In genomic region chr2:112602487-112602886, GRCm38 (mm10) we compare ENCODE assay signal across 15 mouse cellular contexts.
DNase-seq lines count a peak whose midpoint lies in the region; ATAC-seq lines count a peak whose summit lies in the region.
"Had no signal": no experiment of that assay in that cellular context is flagged by ENCODE, and none has a peak within 500 bp of the region (broad histone marks: within the 10 kb centered on the region; RNA-seq: fewer than 3 reads in every experiment).

No protein-coding gene starts in this region.

- WGBS in heart, embryonic 10.5 days, result 66% methylated on average over 8 of the region's 8 CpGs

- no peak overlapping the region for H3K4me3 ChIP-seq in heart, embryonic 10.5 days
- H3K4me3 ChIP-seq: kidney, embryonic 15.5 days; myocyte had no signal

- no peaks in the 10 kb centered on the region for H3K36me3 ChIP-seq in heart, embryonic 10.5 days
- H3K36me3 ChIP-seq: kidney, embryonic 15.5 days had no signal

- intact Hi-C loops in heart, postnatal 25 days (cut with DNase I), result no loop called here

- peak overlapping the region; percentile 12; the same call in 1 of the 2 replicates for H3K27ac ChIP-seq in heart, embryonic 10.5 days
- H3K27ac ChIP-seq: kidney, embryonic 15.5 days; liver, embryonic 14.5 days had no signal

- 0 out of 2 replicates have a peak, but pooled peaks cover 4% of the 10 kb centered on the region for H3K4me1 ChIP-seq in heart, embryonic 10.5 days
- H3K4me1 ChIP-seq: kidney, embryonic 15.5 days had no signal

- H3K9me3 ChIP-seq in heart, embryonic 10.5 days, result no peaks in the 10 kb centered on the region
- H3K9me3 ChIP-seq: kidney, embryonic 15.5 days had no signal

- DNase-seq in heart, embryonic 10.5 days (ENCODE audit: low spot score), result no peak
- no peak for DNase-seq in heart, postnatal 25 days (ENCODE audit: low spot score)
- peak; percentile 24 to 34 for DNase-seq in layer of hippocampus, adult 18-20 months (ENCODE audit: low spot score in 2 of 2)
- no peak for DNase-seq in layer of hippocampus, postnatal 14 days (ENCODE audit: low spot score in 2 of 2)
- DNase-seq in right cerebral cortex, adult 2 months (ENCODE audit: low spot score in 2 of 2), result peak; percentile 37
- DNase-seq in right cerebral cortex, postnatal 4 days, result no peak
- peak; percentile 6 to 9 for DNase-seq in right cerebral cortex, postnatal 36 days (ENCODE audit: low spot score in 2 of 2)
- DNase-seq: cerebellum, adult 11-12 months; cerebellum, postnatal 36 days; gastrocnemius, postnatal 10 days had no signal

- ATAC-seq in granulocyte monocyte progenitor cell, adult 5-6 weeks (replicated peaks; ENCODE audit: poor library complexity, severe bottlenecking), result no peak
- ATAC-seq: lung, postnatal 0 days had no signal

- no peaks in the 10 kb centered on the region for H3K27me3 ChIP-seq in heart, embryonic 10.5 days (ENCODE audit: insufficient read depth, poor library complexity, severe bottlenecking)
- H3K27me3 ChIP-seq: kidney, embryonic 15.5 days had no signal

Comparison
In these comparisons a context has a peak if more than half of its experiments do, and no peak if none do; other contexts are left out.
1. DNase-seq: peak in layer of hippocampus, adult 18-20 months (2 of 2), right cerebral cortex, adult 2 months (2 of 2) and right cerebral cortex, postnatal 36 days (2 of 2); none in heart, embryonic 10.5 days (single experiment), heart, postnatal 25 days (single experiment), layer of hippocampus, postnatal 14 days (0 of 2) and right cerebral cortex, postnatal 4 days (single experiment).